Mouse (Mus musculus) kidney, postnatal 0 days (tissue): ENCODE measurements at regions not wholly inside any gene's neighbourhood (a gene's known extent, or its start where the extent isn't known, plus 50 kb on each side); places are given as distances from the start of the nearest gene placed in this dataset.
A peak's percentile ranks its signal among the peaks of the same experiment; 100 is the strongest.

Experiments
- ATAC-seq: fragments of 200-750 bp; cut with Nextera tagmentation; replicated peaks from 2 replicates; pipeline ENCODE4 v1.8.0; 2017; ENCODE audit warnings: low read depth, moderate number of reproducible peaks, moderate TSS enrichment, moderate library complexity; ENCODE audit not compliant: low FRiP score
- DNase-seq: peaks from one replicate; pipeline ENCODE4 v3.0.0-alpha.2; 2016; ENCODE audit warnings: low spot score
- H3K27ac ChIP-seq: fragments of 300-500 bp; sonication (generic); 2 replicates; pipeline ENCODE4 v1.5.1; 2014; ENCODE audit warnings: mild to moderate bottlenecking
- H3K27me3 ChIP-seq: fragments of 300-500 bp; sonication (generic); 2 replicates; pipeline ENCODE4 v1.6.1; 2014; ENCODE audit warnings: low read length, mixed read lengths; ENCODE audit not compliant: insufficient read depth
- H3K36me3 ChIP-seq: fragments of 300-500 bp; sonication (generic); 2 replicates; pipeline ENCODE4 v1.6.1; 2014; ENCODE audit warnings: low read length, mixed read lengths; ENCODE audit not compliant: insufficient read depth
- H3K4me1 ChIP-seq: fragments of 300-500 bp; sonication (generic); replicated peaks from 2 replicates; pipeline ENCODE4 v1.6.1; 2014; ENCODE audit warnings: antibody characterized with exemption, low read length, mixed read lengths; ENCODE audit not compliant: insufficient read depth
- H3K4me2 ChIP-seq: fragments of 300-500 bp; sonication (generic); 2 replicates; pipeline ENCODE4 v1.6.1; 2014; ENCODE audit warnings: mild to moderate bottlenecking, low read length, moderate library complexity, mixed read lengths
- H3K4me3 ChIP-seq: fragments of 300-500 bp; sonication (generic); replicated peaks from 2 replicates; pipeline ENCODE4 v1.5.1; 2014; ENCODE audit warnings: low read depth, low read length
- H3K9ac ChIP-seq: fragments of 300-500 bp; sonication (generic); 2 replicates; pipeline ENCODE4 v1.6.1; 2014; ENCODE audit warnings: low read depth, low read length
- H3K9me3 ChIP-seq: fragments of 300-500 bp; sonication (generic); replicated peaks from 2 replicates; pipeline ENCODE4 v1.6.1; 2016; ENCODE audit warnings: low read length, inconsistent platforms, mixed read lengths
- CTCF ChIP-seq: IDR thresholded peaks from 2 replicates; pipeline ENCODE4 v1.5.1; 2016; ENCODE audit warnings: antibody characterized with exemption, low read depth, mild to moderate bottlenecking, moderate library complexity
- WGBS: fragments of 180-500 bp; shearing (Covaris S2); extraction: QIAGEN DNeasy Blood & Tissue Kit; methylation state at CpG from one replicate; pipeline ENCODE4 v1.1.7; 2014; 5-methylcytosine and 5-hydroxymethylcytosine counted together

DNA sequence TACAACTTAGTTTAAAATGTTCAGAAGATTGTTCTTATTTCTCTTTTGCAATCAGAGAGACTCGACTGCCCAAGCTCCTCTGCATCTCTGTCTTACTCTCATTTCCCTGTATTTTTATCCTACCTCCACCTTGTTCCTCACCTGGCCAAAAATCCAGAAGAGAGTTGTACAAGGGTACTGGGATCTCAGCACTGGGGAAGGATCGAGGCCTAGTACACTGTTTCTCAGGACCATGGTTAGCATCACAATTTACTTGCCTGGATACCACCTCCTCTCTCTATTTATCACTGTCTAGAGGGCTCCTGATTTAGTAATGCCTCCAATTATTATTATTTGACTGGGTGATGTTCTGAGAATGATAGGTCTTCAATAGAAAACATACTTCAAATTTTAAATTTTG lies 218.8 kb downstream of the Ktn1 start:
- H3K36me3 ChIP-seq, result no peaks in the 10 kb centered on the region
- no peaks in the 10 kb centered on the region for H3K9me3 ChIP-seq
- ATAC-seq (no peak), DNase-seq (no peak)
- H3K9ac ChIP-seq, result no peak overlapping the region
- H3K27me3 ChIP-seq, result no peaks in the 10 kb centered on the region
- H3K4me1 ChIP-seq, result no peaks in the 10 kb centered on the region
- TF ChIP-seq CTCF, result no peak
- H3K4me3 ChIP-seq, result no peak overlapping the region
- WGBS, result 84% methylated on average over 2 of the region's 2 CpGs
- H3K4me2 ChIP-seq, result no peak overlapping the region
- no peak overlapping the region for H3K27ac ChIP-seq

DNA sequence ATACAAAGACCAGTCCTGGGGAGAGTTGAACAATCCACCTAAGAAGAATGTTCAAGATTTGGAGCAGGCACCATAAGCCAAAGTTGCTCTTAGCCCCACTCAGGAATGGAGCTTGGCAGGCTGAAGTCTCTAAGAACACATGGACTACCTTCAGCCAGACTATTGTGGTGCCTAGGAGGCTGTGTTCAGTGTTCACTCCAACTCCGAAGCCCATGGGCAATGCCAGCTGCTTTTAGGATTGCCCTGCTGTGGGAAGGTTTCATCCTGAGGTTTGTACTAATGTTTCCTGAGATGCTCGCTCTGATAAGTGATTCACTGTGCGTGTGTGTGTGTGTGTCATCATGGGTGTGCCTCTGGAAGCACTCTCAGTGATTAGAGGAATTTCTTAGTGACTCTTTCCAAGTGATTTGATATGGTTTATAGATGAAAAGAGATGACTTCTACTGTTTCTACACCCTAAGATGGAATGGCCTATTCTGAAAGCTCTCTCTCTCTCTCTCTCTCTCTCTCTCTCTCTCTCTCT lies 220.1 kb downstream of the Ktn1 start:
- no peak for TF ChIP-seq CTCF
- ATAC-seq (no peak), DNase-seq (no peak)
- no peaks in the 10 kb centered on the region for H3K9me3 ChIP-seq
- no peaks in the 10 kb centered on the region for H3K36me3 ChIP-seq
- H3K27me3 ChIP-seq, result no peaks in the 10 kb centered on the region
- H3K4me1 ChIP-seq, result no peaks in the 10 kb centered on the region
- H3K27ac ChIP-seq, result no peak overlapping the region
- WGBS, result 84% methylated on average over 3 of the region's 3 CpGs
- H3K4me2 ChIP-seq, result no peak overlapping the region
- H3K9ac ChIP-seq, result no peak overlapping the region
- H3K4me3 ChIP-seq, result no peak overlapping the region

DNA sequence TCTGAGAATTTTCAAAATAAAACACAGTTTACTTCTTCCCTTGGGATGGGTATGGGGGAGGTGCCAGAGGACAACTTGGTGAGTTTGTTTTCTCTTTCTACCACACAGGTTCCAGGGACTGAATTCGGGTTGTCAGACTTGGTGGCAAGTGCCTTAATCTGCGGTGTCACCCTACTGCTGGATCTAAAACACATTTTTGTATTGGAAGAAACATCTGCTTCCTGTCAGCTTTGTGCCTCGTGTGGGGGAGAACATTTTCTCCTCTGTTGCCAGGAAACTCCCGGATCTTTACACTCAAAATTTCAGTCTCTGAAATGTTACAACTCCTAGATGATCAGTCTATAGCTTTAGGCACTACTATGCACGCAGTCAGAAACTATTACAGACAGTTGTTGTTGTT lies 228.3 kb downstream of the Ktn1 start:
- TF ChIP-seq CTCF, result no peak
- 27% methylated on average over 5 of the region's 5 CpGs for WGBS
- peak; percentile 52 for DNase-seq

DNA sequence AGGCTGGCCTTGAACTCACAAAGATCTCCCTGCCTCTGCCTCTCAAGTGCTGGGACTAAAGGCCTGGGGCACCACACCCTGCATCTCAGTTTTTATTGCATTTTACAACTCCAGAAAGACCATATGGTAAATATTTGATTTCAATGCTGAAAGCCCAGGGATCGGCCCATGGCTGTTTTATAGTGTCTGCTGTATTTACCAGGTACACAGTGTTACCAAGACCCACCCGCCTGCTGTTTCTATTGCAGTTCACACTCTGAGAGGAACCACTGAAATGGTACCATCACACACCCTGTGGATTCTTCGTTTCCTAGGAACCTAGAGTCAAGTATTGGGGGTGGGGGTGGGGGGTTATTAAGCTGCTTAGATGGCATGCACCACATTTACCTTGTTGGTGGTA lies 228.9 kb downstream of the Ktn1 start:
- ATAC-seq (no peak), DNase-seq (no peak)
- Histone ChIP-seq H3K27me3 (no peaks in the 10 kb centered on the region), H3K36me3 (no peaks in the 10 kb centered on the region), H3K4me2 (no peak overlapping the region), H3K27ac (no peak overlapping the region), H3K4me3 (no peak overlapping the region), H3K9me3 (no peaks in the 10 kb centered on the region), H3K4me1 (no peaks in the 10 kb centered on the region), H3K9ac (no peak overlapping the region)
- WGBS, result 76% methylated on average over 3 of the region's 3 CpGs
- TF ChIP-seq CTCF, result no peak

More for the DNA sequence above, 228.3 kb downstream of the Ktn1 start:
- H3K4me3 ChIP-seq, result no peak overlapping the region
- ATAC-seq, result no peak
- no peak overlapping the region for H3K9ac ChIP-seq
- no peaks in the 10 kb centered on the region for H3K4me1 ChIP-seq
- H3K9me3 ChIP-seq, result no peaks in the 10 kb centered on the region
- no peaks in the 10 kb centered on the region for H3K36me3 ChIP-seq
- H3K4me2 ChIP-seq, result no peak overlapping the region
- H3K27ac ChIP-seq, result no peak overlapping the region
- H3K27me3 ChIP-seq, result no peaks in the 10 kb centered on the region

DNA sequence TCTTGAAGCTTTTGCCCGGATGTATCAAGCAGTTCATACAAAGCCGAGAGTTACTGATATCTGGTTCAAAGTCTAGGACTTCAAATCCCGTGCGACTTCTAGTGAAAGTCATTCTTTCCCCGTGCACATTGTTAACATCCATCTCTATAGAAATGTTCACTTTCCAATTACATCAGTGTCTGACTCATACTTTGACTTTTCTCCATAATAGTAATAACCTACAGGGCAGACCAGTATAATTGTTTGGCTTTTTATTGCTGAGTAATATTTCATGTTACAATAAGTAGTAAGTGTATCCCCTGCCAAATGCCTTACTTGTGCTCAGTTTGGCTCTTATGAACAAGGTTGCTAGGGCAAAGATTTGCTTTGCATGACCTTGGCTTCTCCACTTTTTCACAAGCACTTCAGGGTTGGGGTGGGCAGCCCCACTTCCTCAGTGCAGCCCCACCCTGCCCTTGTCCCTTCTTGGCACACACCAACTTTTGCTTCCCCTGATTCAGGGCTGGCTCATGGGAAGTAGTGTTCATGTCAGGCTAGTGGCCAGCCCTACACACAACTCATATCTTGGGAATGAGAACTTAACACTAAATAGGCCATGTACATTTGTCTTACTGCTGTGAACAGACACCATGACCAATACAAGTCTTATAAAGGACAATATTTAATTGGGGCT lies 229.7 kb downstream of the Ktn1 start:
- Histone ChIP-seq H3K9ac (no peak overlapping the region), H3K27ac (no peak overlapping the region), H3K9me3 (no peaks in the 10 kb centered on the region), H3K4me1 (no peaks in the 10 kb centered on the region), H3K27me3 (no peaks in the 10 kb centered on the region), H3K36me3 (no peaks in the 10 kb centered on the region), H3K4me2 (no peak overlapping the region), H3K4me3 (no peak overlapping the region)
- no peak for TF ChIP-seq CTCF
- DNase-seq (no peak), ATAC-seq (no peak)
- 93% methylated on average over 5 of the region's 5 CpGs for WGBS

DNA sequence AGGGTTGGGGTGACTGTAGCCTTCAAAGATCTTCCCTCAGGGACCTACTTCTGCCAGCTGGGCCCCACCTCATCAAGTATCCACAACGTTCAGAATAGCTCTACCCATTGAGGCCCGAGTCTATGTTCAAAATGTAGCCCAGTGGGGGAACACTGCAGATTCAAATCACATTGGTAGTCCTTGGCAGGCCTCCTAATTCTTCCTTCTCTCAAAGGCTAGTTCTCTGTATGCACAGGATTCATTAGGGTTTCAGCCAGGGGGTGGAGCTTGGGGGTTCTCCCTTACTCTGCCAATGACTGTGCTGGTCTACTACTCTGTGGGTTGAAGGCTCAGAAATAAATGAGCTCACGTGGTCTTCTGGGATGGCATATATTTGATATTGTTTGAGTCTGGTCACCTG lies 235.3 kb upstream of the Peli2 start:
- WGBS, result 86% methylated on average over 3 of the region's 3 CpGs
- Histone ChIP-seq H3K27me3 (no peaks in the 10 kb centered on the region), H3K4me2 (no peak overlapping the region), H3K4me1 (no peaks in the 10 kb centered on the region), H3K9ac (no peak overlapping the region), H3K27ac (no peak overlapping the region), H3K9me3 (no peaks in the 10 kb centered on the region), H3K4me3 (no peak overlapping the region), H3K36me3 (no peaks in the 10 kb centered on the region)
- no peak for ATAC-seq
- no peak for TF ChIP-seq CTCF
- DNase-seq, result no peak
